Mouse (Mus musculus) G1E (cell line): ENCODE measurements around the gene Rb1.

Experiments
- CTCF ChIP-seq: IDR thresholded peaks from 2 replicates; pipeline ENCODE4 v1.5.1; 2012; ENCODE audit warnings: low read depth, low read length, inconsistent platforms, mixed read lengths
- GATA1 ChIP-seq: IDR thresholded peaks from 2 replicates; pipeline ENCODE4 v1.6.1; 2012; ENCODE audit warnings: borderline replicate concordance, low read length, inconsistent platforms, mixed read lengths
- GATA2 ChIP-seq: IDR thresholded peaks from 2 replicates; pipeline ENCODE4 v1.6.1; 2012; ENCODE audit warnings: low read depth, low read length, inconsistent platforms, borderline replicate concordance
- POLR2AphosphoS5 ChIP-seq: IDR thresholded peaks from 2 replicates; pipeline ENCODE4 v1.6.1; 2012; ENCODE audit warnings: low read depth, low read length, inconsistent platforms; ENCODE audit not compliant: insufficient replicate concordance
- TAL1 ChIP-seq: conservative IDR thresholded peaks from 2 replicates; pipeline ENCODE4 v1.6.1; 2012; ENCODE audit warnings: low read depth, low read length, inconsistent platforms, mixed read lengths

DNA sequence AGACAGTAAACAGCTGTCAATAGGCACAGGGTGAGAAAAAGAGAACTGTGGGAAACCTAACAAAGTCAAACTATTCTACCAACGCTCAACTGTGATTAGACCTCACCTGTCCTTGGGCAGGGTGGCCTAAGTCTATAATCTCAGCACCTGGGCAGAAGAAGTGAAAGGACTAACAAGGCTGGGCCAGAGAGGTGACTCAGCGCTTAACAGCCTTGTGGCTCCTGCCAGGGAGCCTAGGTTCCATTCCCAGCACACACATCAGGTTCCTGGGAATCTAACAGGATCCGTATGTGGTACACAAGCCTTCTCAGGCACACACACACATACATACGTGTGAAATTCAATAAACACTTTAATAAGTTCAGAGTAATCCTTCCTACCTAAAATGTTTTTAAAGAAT, 46.0 kb upstream of the Rb1 start:
- TF ChIP-seq TAL1 (no peak), CTCF (no peak), GATA1 (no peak), POLR2AphosphoS5 (no peak), GATA2 (no peak)
